Mouse (Mus musculus): ENCODE data around the gene Ube2q2. TPM values are rescaled to one million over a fixed set of nuclear protein-coding genes. Genes with fewer than 3 reads are reported as not detected.

The Ube2q2 gene
- polyA plus RNA-seq, 1 experiment from 2014 or later: 26.1 TPM

DNA sequence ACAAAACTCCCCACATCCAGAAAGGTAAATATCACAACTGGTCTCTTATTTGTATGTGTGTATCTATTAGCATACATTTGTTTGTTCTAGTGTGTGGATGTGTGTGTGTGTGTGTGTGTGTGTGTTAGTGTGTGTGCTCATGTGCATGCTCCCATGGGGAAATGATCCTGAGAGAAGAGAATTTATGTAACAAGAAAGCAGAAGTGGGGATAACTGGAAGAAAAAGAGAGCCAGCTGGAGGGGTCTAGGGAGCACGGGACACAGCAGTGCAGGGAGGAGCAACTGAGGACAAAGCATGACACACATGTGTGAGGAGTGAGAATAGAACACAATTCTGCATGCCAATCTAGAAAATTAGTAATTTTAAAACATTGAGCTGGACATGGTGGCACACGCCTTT, 108.5 kb downstream of the Ube2q2 start:
- H3K36me3 ChIP-seq: no peaks in the 10 kb centered on the region
- no peaks in the 10 kb centered on the region for H3K27me3 ChIP-seq
- H3K4me1 ChIP-seq (replicated peaks): no peaks in the 10 kb centered on the region
- no peak overlapping the region for H3K4me2 ChIP-seq
- no peak for ATAC-seq (replicated peaks; ENCODE audit: insufficient number of reproducible peaks, insufficient read depth, low FRiP score, low read depth)
- no peak overlapping the region for H3K27ac ChIP-seq
- H3K9me3 ChIP-seq (replicated peaks): no peaks in the 10 kb centered on the region
- 81% methylated on average over 2 of the region's 2 CpGs for WGBS
- H3K4me3 ChIP-seq: no peak overlapping the region
- no peak overlapping the region for H3K9ac ChIP-seq

Other genes with a start within 250 kb of the Ube2q2 start
- gene Hykk, start 231.6 kb upstream of the Ube2q2 start, polyA plus RNA-seq (2015; fragmentation: Nextera tagmentation; extraction: Ambion mirVana): 2.1 and 2.6 TPM in 2 replicates
- gene Psma4, start 198.1 kb upstream of the Ube2q2 start, polyA plus RNA-seq (2015; fragmentation: Nextera tagmentation; extraction: Ambion mirVana): 201 and 205 TPM in 2 replicates
- 0.62 and 0.87 TPM in 2 replicates for gene AY074887, start 197.9 kb upstream of the Ube2q2 start, polyA plus RNA-seq (2015; fragmentation: Nextera tagmentation; extraction: Ambion mirVana)
- 0.14 and 0.27 TPM in 2 replicates for gene Chrna5, start 168.0 kb upstream of the Ube2q2 start, polyA plus RNA-seq (2015; fragmentation: Nextera tagmentation; extraction: Ambion mirVana)
- gene Chrna3, start 122.3 kb upstream of the Ube2q2 start, polyA plus RNA-seq (2015; fragmentation: Nextera tagmentation; extraction: Ambion mirVana): 0.05 and 1.1 TPM in 2 replicates
- 0.15 and 0.46 TPM in 2 replicates for gene Chrnb4, start 100.1 kb upstream of the Ube2q2 start, polyA plus RNA-seq (2015; fragmentation: Nextera tagmentation; extraction: Ambion mirVana)
- 51.7 and 51.8 TPM in 2 replicates for gene Fbxo22, start 60.1 kb downstream of the Ube2q2 start, polyA plus RNA-seq (2015; fragmentation: Nextera tagmentation; extraction: Ambion mirVana)
- gene Nrg4, start 178.0 kb downstream of the Ube2q2 start, polyA plus RNA-seq (2015; fragmentation: Nextera tagmentation; extraction: Ambion mirVana): 0.73 and 1.4 TPM in 2 replicates
- gene Tmem266, start 178.1 kb downstream of the Ube2q2 start, polyA plus RNA-seq (2015; fragmentation: Nextera tagmentation; extraction: Ambion mirVana): 0.14 and 0.15 TPM in 2 replicates

Measured in heart, embryonic 15.5 days (tissue).